Mouse (Mus musculus): ENCODE measurements around the gene Frs3. TPM values are rescaled to one million over a fixed set of nuclear protein-coding genes. Genes with fewer than 3 reads are reported as not detected.

Frs3 gene
- polyA plus RNA-seq, 1 experiment from 2014 or later: 8.0 TPM

DNA sequence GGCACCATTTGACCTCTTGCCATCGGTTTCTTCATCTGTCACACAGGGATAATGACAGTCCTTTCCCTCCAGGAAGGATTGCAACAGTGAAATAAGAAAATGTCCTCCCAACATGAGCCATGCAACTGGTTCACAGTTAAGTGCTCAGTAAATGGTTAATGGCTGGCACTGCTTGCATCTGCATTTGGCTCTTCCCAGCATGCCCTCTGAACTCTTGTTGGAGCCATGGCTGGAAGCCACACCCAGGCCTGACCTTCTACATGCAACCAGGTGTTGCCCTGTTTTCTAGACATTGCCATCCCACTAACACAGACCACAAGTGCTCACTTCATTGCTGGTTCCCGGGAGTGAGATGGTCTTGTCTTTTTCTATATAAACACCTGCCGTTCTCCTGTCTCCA, 19.1 kb downstream of the Frs3 start:
- Histone ChIP-seq H3K4me2 (replicated peaks) (no peak overlapping the region), H3K9me3 (no peaks in the 10 kb centered on the region), H3K27me3 (peaks cover 9% of the 10 kb centered on the region), H3K4me1 (peaks cover 5% of the 10 kb centered on the region; the same call in 1 of the 2 replicates), H3K36me3 (peaks cover 9% of the 10 kb centered on the region), H3K4me3 (no peak overlapping the region), H3K27ac (no peak overlapping the region), H3K9ac (no peak overlapping the region)
- WGBS: 80% methylated on average over 3 of the region's 3 CpGs
- ATAC-seq (ENCODE audit: insufficient number of reproducible peaks, insufficient read depth, low FRiP score, low TSS enrichment): no peak

DNA sequence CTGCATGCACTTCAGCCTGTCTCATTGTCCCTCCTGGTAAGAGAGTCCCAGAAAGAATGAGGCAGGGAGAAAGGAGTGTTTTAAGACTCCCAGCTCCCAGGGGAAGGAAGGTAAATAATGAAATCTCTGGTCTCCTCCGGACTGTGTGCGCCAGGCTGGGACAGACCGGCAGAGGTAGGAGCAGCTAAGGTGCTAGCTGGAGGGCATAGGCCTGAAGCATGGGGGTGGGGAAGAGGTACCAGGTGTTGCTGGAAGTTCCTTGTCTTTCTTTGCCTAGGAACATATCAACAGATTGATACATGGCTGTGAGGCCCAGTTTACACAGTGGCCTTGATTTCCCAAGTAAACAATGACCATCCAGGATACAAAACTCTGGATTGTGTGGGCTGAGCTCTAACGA, 20.1 kb downstream of the Frs3 start:
- Histone ChIP-seq H3K36me3 (no peaks in the 10 kb centered on the region), H3K9ac (no peak overlapping the region), H3K4me1 (no peaks in the 10 kb centered on the region), H3K27me3 (no peaks in the 10 kb centered on the region), H3K27ac (no peak overlapping the region), H3K9me3 (no peaks in the 10 kb centered on the region), H3K4me3 (no peak overlapping the region), H3K4me2 (replicated peaks) (no peak overlapping the region)
- 78% methylated on average over 4 of the region's 4 CpGs for WGBS
- no peak for ATAC-seq (ENCODE audit: insufficient number of reproducible peaks, insufficient read depth, low FRiP score, low TSS enrichment)

DNA sequence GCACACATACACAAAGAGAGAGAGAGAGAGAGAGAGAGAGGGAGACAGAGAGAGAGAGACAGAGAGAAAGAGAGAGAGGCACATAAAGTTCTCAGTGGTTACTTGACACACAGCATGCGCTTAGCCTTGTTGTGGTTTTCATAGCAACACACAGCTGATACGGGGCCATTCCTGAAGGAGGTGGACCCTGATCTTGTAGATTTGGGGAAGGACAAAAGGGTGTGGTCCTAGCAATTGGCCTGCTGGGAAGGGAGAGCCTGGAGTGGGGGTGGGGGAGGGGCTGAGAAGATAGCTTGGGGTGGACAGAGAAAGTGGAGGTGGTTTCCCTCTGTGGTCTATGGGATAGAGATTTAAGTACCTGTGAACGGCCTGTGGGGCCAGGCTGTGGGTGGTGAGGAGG, 21.2 kb downstream of the Frs3 start:
- Histone ChIP-seq H3K27me3 (no peaks in the 10 kb centered on the region), H3K4me3 (no peak overlapping the region), H3K36me3 (no peaks in the 10 kb centered on the region), H3K9ac (no peak overlapping the region), H3K4me2 (replicated peaks) (no peak overlapping the region), H3K4me1 (no peaks in the 10 kb centered on the region), H3K27ac (no peak overlapping the region), H3K9me3 (no peaks in the 10 kb centered on the region)
- 79% methylated on average over 3 of the region's 3 CpGs for WGBS
- no peak for ATAC-seq (ENCODE audit: insufficient number of reproducible peaks, insufficient read depth, low FRiP score, low TSS enrichment)

DNA sequence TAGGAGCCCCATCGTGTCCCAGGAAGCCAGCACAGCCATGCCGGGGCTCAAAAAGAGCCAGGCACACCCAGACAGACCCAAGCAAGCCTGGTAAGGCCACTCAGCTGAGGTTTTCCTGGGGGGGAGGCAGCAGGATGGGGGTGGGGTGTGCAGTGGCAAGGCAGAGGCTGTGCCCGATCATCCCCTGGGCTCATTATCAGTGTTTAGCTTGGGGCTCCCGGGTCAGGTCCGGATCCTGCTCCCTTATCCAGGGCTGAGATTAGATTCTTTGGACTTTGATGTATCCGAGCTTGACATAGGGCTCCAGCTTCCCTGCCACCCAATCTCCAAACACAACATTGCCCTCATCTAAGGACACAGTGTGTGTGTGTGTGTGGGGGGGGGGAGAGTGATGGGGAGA, 23.1 kb downstream of the Frs3 start:
- WGBS: 56% methylated on average over 6 of the region's 6 CpGs
- H3K4me3 ChIP-seq: no peak overlapping the region
- H3K4me1 ChIP-seq: no peaks in the 10 kb centered on the region
- no peak overlapping the region for H3K4me2 ChIP-seq (replicated peaks)
- H3K9me3 ChIP-seq: no peaks in the 10 kb centered on the region
- ATAC-seq (ENCODE audit: insufficient number of reproducible peaks, insufficient read depth, low FRiP score, low TSS enrichment): no peak
- H3K27me3 ChIP-seq: no peaks in the 10 kb centered on the region
- no peaks in the 10 kb centered on the region for H3K36me3 ChIP-seq
- no peak overlapping the region for H3K9ac ChIP-seq
- no peak overlapping the region for H3K27ac ChIP-seq

DNA sequence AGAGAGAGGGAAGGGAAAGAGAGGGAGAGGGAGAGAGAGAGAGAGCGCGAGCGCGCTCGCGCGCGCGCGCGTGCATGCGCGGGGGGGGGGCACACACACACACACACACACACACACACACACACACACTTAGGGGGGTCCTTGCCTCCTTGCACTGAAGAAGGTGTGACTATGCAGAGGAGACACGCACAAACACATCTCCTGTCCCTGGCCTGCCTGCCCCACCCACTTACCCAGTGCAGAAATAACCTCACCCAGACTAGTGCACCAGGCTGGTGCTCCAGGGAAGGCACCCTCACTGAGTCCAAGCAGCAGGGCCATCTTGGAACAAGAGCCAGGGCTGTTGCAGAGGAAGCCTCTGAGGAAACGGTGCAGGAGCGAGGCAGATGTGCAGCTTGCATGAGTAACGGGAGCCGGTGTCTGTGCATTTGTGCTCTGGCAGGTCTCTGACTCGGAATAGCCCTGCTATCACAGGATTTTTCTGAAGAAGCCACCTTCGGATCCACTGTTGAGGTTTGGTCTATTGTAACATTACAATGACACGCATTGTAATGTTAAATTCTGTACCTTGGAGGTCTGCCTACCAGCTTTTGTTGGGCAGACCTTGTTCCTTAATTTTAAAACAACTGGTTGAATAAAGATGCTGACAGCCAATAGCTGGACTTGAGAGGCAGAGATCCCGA, 24.2 kb downstream of the Frs3 start:
- no peak for ATAC-seq (ENCODE audit: insufficient number of reproducible peaks, insufficient read depth, low FRiP score, low TSS enrichment)
- Histone ChIP-seq H3K36me3 (no peaks in the 10 kb centered on the region), H3K9ac (0 out of 2 replicates have a peak overlapping the region, but pooled peaks have one; percentile 19), H3K4me1 (no peaks in the 10 kb centered on the region), H3K9me3 (no peaks in the 10 kb centered on the region), H3K4me2 (replicated peaks) (0 out of 2 replicates have a peak overlapping the region, but pooled peaks have one; percentile 7), H3K27me3 (no peaks in the 10 kb centered on the region), H3K27ac (0 out of 2 replicates have a peak overlapping the region, but pooled peaks have one; percentile 11), H3K4me3 (no peak overlapping the region)
- 45% methylated on average over 13 of the region's 22 CpGs for WGBS

DNA sequence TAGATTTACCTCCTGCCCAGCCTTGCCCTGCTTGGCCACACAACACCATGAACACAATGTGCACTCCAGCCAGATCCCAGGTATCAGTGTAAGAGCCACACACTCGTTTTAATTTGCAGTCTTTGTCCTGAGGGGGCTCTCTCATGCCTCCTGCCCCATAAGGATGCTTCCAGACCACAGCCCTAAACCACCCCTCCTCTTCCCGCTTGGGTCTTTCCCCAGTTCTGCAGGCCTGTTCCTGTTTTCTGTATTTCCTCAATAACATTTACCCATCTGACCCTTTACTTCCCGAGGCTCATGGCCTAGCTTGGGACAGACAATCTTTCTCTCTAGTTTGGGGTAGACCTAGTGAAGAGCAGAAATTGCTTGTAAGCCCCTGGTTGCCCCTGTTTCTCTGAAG, 26.2 kb downstream of the Frs3 start:
- no peaks in the 10 kb centered on the region for H3K9me3 ChIP-seq
- no peaks in the 10 kb centered on the region for H3K27me3 ChIP-seq
- H3K4me2 ChIP-seq (replicated peaks): no peak overlapping the region
- no peak overlapping the region for H3K27ac ChIP-seq
- H3K4me1 ChIP-seq: no peaks in the 10 kb centered on the region
- no peak overlapping the region for H3K4me3 ChIP-seq
- no peak overlapping the region for H3K9ac ChIP-seq
- no peaks in the 10 kb centered on the region for H3K36me3 ChIP-seq
- WGBS: 63% methylated on average over 3 of the region's 3 CpGs
- no peak for ATAC-seq (ENCODE audit: insufficient number of reproducible peaks, insufficient read depth, low FRiP score, low TSS enrichment)

DNA sequence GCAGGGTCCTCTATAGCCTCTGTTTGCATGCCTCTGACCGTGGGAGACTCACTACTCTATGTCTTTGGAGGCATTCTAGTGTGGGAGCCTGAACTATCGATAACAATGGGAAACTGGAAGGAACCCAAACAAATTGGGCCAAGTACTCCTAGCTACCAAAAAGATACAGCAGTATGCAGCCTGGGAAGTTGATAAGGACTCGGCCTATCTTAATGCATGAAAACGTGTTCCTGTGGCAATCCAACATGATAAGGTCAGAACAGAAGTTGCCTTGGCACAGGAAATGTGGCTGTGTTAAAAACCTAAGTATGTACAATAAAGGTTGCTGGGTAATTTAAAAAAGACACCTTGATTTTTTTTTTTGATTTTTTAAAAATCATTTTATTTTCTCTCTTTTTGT, 32.4 kb downstream of the Frs3 start:
- H3K4me3 ChIP-seq: no peak overlapping the region
- H3K27ac ChIP-seq: no peak overlapping the region
- WGBS: 83% methylated on average over 4 of the region's 4 CpGs
- no peaks in the 10 kb centered on the region for H3K27me3 ChIP-seq
- no peaks in the 10 kb centered on the region for H3K36me3 ChIP-seq
- no peak overlapping the region for H3K9ac ChIP-seq
- ATAC-seq (ENCODE audit: insufficient number of reproducible peaks, insufficient read depth, low FRiP score, low TSS enrichment): no peak
- H3K4me1 ChIP-seq: no peaks in the 10 kb centered on the region
- no peaks in the 10 kb centered on the region for H3K9me3 ChIP-seq
- no peak overlapping the region for H3K4me2 ChIP-seq (replicated peaks)

DNA sequence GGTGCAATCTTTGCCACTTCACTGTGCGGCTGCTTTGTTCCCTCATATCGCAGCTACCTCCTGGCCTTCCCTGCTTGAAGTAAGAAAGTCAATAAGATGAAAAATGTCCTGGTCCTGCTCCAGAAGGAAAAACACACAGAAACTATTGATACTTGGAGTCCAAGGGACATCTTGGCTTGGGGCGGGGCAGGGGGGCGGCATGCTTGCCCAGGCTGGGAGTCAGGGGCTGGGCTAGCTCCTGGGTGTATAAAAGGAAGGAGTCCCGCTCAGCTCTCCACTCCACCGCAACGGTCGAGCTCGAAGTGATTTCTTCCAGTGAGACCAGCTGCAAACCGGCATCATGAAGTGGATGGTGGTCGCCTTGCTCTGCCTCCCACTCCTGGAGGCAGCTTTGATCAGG, 37.7 kb downstream of the Frs3 start, which contains the start of gene Pgc:
Pgc (plus strand) TSS at position 277 of the 400 bp plus-strand sequence.
- H3K4me2 ChIP-seq (replicated peaks): no peak within 1 kb of the TSS
- no peak within 1 kb of the TSS for H3K9ac ChIP-seq
- H3K9me3 ChIP-seq: no peaks in the 10 kb centered on the region
- no peaks in the 10 kb centered on the region for H3K27me3 ChIP-seq
- 79% methylated on average over 11 of the region's 11 CpGs for WGBS
- no peaks in the 10 kb centered on the region for H3K4me1 ChIP-seq
- ATAC-seq (ENCODE audit: insufficient number of reproducible peaks, insufficient read depth, low FRiP score, low TSS enrichment): no peak
- no peaks in the 10 kb centered on the region for H3K36me3 ChIP-seq
- no peak within 1 kb of the TSS for H3K27ac ChIP-seq
- no peak within 1 kb of the TSS for H3K4me3 ChIP-seq

DNA sequence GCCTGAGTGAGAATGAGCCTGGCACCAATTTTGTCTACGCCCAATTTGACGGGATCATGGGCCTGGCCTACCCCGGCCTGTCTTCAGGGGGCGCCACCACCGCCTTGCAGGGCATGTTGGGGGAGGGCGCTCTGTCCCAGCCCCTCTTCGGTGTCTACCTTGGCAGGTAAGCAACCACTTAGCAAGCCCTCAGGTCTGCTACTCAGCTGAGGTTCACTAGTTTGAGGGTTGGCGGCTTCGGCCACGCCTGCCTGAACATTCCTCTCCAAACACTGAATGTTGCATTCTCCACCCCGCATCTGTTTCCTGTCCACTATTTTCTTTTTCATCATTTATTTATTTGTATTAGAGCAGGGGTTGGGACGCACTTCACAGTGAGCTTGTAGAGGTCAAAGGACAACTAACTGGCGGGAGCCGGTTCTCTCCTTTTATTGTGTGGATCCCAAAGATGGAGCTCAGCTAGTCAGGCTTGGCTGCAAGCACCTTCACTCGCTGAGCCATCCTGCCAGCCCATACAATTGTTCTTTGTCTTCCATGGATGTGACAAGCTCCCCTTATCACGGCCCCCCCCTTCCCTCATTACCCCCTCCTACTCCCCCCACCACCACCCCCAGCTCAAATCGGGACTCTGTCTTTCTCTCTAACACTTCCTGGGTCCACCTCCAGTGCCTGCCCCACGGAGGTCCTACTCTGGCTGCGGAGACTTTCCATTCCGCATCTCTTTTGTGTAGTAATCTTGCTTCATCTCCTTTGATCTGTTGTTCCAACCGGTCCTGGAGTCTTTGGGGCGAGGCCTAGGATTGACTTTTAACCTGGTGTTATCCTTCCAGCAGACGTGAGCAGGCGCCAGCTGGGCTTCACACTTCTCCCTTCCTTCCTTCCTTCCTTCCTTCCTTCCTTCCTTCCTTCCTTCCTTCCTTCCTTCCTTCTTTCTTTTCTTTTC, 42.1 kb downstream of the Frs3 start:
- Histone ChIP-seq H3K27me3 (0 out of 2 replicates have a peak, but pooled peaks cover 3% of the 10 kb centered on the region), H3K9ac (no peak overlapping the region), H3K4me2 (replicated peaks) (no peak overlapping the region), H3K4me3 (no peak overlapping the region), H3K36me3 (no peaks in the 10 kb centered on the region), H3K27ac (no peak overlapping the region), H3K9me3 (no peaks in the 10 kb centered on the region), H3K4me1 (no peaks in the 10 kb centered on the region)
- no peak for ATAC-seq (ENCODE audit: insufficient number of reproducible peaks, insufficient read depth, low FRiP score, low TSS enrichment)
- WGBS: 52% methylated on average over 24 of the region's 24 CpGs

DNA sequence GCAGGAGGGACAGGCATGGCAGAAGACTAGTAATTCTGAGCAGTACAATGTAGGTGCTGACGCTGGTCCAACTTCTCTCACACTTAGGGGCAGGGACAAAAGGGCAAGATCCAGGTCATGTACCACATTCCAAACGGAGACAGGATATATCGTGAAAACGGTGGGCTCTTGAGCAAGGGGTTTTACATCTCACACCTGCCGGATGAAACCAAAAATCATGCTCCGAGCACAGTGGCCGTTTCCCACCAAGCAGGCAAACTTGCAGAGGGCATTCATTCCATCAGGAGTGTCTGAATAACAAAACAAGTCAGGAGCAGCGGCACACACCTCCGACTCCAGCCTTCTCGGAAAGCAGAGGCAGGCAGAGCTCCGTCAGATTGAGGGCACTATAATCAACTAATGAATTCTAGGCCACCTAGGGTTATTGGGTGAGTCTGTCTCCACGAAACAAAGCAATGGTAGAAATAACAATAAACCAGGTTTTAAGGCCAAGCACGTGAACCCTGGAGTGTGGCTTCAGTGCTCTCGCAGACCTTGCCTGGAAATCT, 46.8 kb downstream of the Frs3 start:
- ATAC-seq (ENCODE audit: insufficient number of reproducible peaks, insufficient read depth, low FRiP score, low TSS enrichment): no peak
- H3K4me2 ChIP-seq (replicated peaks): no peak overlapping the region
- H3K27ac ChIP-seq: no peak overlapping the region
- H3K4me1 ChIP-seq: peaks cover 15% of the 10 kb centered on the region
- WGBS: 71% methylated on average over 14 of the region's 14 CpGs
- H3K27me3 ChIP-seq: peaks cover 12% of the 10 kb centered on the region; the same call in 1 of the 2 replicates
- H3K9ac ChIP-seq: no peak overlapping the region
- no peaks in the 10 kb centered on the region for H3K36me3 ChIP-seq
- no peak overlapping the region for H3K4me3 ChIP-seq
- H3K9me3 ChIP-seq: no peaks in the 10 kb centered on the region

DNA sequence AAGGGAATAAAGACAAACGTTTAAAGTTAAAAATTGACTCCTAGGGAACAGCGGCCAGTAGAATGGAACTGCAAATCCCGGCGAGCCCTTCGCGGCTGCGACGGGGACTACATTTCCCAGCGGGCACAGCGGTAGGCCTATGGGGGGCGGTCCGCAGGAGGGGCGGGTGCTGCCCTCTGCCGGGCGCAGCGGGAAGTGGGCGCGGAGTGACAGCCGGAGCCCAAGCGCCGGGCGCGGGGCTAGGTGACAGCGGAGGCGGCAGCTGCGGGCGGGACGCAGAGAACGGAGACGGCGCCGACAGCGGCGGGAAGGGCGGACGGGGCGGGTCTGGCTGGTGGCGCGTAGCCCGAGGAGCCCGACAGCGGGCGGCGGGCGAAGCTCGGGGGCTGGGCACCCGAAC, 48.0 kb downstream of the Frs3 start, which contains the start of gene Tfeb:
Tfeb (plus strand) TSS at position 175 of the 400 bp plus-strand sequence.
- peaks cover 12% of the 10 kb centered on the region; the same call in 1 of the 2 replicates for H3K27me3 ChIP-seq
- H3K9me3 ChIP-seq: no peaks in the 10 kb centered on the region
- H3K4me3 ChIP-seq: peak within 1 kb of the TSS; percentile 68
- H3K4me1 ChIP-seq: peaks cover 15% of the 10 kb centered on the region
- under 1% methylated on average over 36 of the region's 47 CpGs for WGBS
- peak within 1 kb of the TSS; percentile 38 for H3K27ac ChIP-seq
- ATAC-seq (ENCODE audit: insufficient number of reproducible peaks, insufficient read depth, low FRiP score, low TSS enrichment): peak; percentile 59
- no peaks in the 10 kb centered on the region for H3K36me3 ChIP-seq
- H3K9ac ChIP-seq: peak within 1 kb of the TSS; percentile 65
- peak within 1 kb of the TSS; percentile 98 for H3K4me2 ChIP-seq (replicated peaks)

Measured in embryonic facial prominence, embryonic 12.5 days (tissue).